Mouse (Mus musculus): Measurements from ENCODE around the gene Doc2g.

- TF ChIP-seq CTCF (IDR thresholded peaks at IDR 0.05) = peak; percentile 53
- TF ChIP-seq EP300 (IDR thresholded peaks at IDR 0.05) = no peak
Observed at GRCm38 (mm10) chr19:3962469-3962868, 40.6 kb upstream of the Doc2g start.
